Mouse (Mus musculus) forebrain, embryonic 16.5 days (tissue): ENCODE results near the gene Cks1b. TPM values are rescaled to one million over a fixed set of nuclear protein-coding genes. Genes with fewer than 3 reads are reported as not detected.

Source experiments
- ATAC-seq: fragments of 200-750 bp; cut with Nextera tagmentation; 2 replicates; pipeline ENCODE4 v1.8.0; 2017; ENCODE audit warnings: mild to moderate bottlenecking, moderate library complexity
- H3K27ac ChIP-seq: fragments of 300-500 bp; sonication (generic); 2 replicates; pipeline ENCODE4 v1.5.1; 2014; ENCODE audit warnings: low read length, control low read depth
- H3K27me3 ChIP-seq: fragments of 300-500 bp; sonication (generic); replicated peaks from 2 replicates; pipeline ENCODE4 v1.6.1; 2014; ENCODE audit warnings: low read length; ENCODE audit not compliant: control insufficient read depth, insufficient read depth
- H3K36me3 ChIP-seq: fragments of 300-500 bp; sonication (generic); 2 replicates; pipeline ENCODE4 v1.6.1; 2014; ENCODE audit not compliant: control insufficient read depth, insufficient read depth
- H3K4me1 ChIP-seq: fragments of 300-500 bp; sonication (generic); replicated peaks from 2 replicates; pipeline ENCODE4 v1.6.1; 2014; ENCODE audit warnings: low read length; ENCODE audit not compliant: control insufficient read depth, insufficient read depth
- H3K4me2 ChIP-seq: fragments of 300-500 bp; sonication (generic); 2 replicates; pipeline ENCODE4 v1.6.1; 2014; ENCODE audit warnings: mild to moderate bottlenecking, low read length, control low read depth
- H3K4me3 ChIP-seq: fragments of 300-500 bp; sonication (generic); replicated peaks from 2 replicates; pipeline ENCODE4 v1.5.1; 2014; ENCODE audit warnings: mild to moderate bottlenecking, low read length, control low read depth
- H3K9ac ChIP-seq: fragments of 300-500 bp; sonication (generic); replicated peaks from 2 replicates; pipeline ENCODE4 v1.6.1; 2014; ENCODE audit warnings: low read depth, low read length, control low read depth
- H3K9me3 ChIP-seq: fragments of 300-500 bp; sonication (generic); 2 replicates; pipeline ENCODE4 v1.6.1; 2016; ENCODE audit warnings: low read length; ENCODE audit not compliant: control insufficient read depth
- WGBS: fragments of 180-500 bp; shearing (Covaris S2); extraction: QIAGEN DNeasy Blood & Tissue Kit; methylation state at CpG from one replicate; pipeline ENCODE4 v1.1.7; 2014; 5-methylcytosine and 5-hydroxymethylcytosine counted together
- polyA plus RNA-seq: library from polyadenylated mRNA; unstranded; fragments of >200 nt; fragmentation: Nextera tagmentation; extraction: Ambion mirVana; gene quantifications from 2 replicates; pipeline ENCODE4 v1.2.1, GENCODE M21; 2015

Gene Cks1b
- polyA plus RNA-seq, 1 experiment from 2014 or later: 139 TPM

- H3K9ac ChIP-seq: no peak overlapping the region
- peaks cover 18% of the 10 kb centered on the region for H3K4me1 ChIP-seq
Measured at GRCm38 (mm10) chr3:89386438-89387420, 31.5 kb downstream of the Cks1b start.

GRCm38 (mm10) chr3:89385451-89385850 is 32.7 kb downstream of the Cks1b start:
- no peak overlapping the region for H3K9ac ChIP-seq
- WGBS: 41% methylated on average over 8 of the region's 11 CpGs
- H3K9me3 ChIP-seq: no peaks in the 10 kb centered on the region
- H3K4me3 ChIP-seq: no peak overlapping the region
- no peaks in the 10 kb centered on the region for H3K36me3 ChIP-seq
- H3K4me1 ChIP-seq: peaks cover 6% of the 10 kb centered on the region
- H3K27ac ChIP-seq: no peak overlapping the region
- no peaks in the 10 kb centered on the region for H3K27me3 ChIP-seq
- no peak for ATAC-seq
- H3K4me2 ChIP-seq: no peak overlapping the region

More at GRCm38 (mm10) chr3:89386438-89387420, 31.5 kb downstream of the Cks1b start:
- Histone ChIP-seq H3K36me3 (no peaks in the 10 kb centered on the region), H3K4me2 (no peak overlapping the region), H3K27ac (no peak overlapping the region), H3K27me3 (no peaks in the 10 kb centered on the region), H3K9me3 (no peaks in the 10 kb centered on the region), H3K4me3 (no peak overlapping the region)
- ATAC-seq: no peak
- 59% methylated on average over 17 of the region's 17 CpGs for WGBS

GRCm38 (mm10) chr3:89384331-89385076 is 33.7 kb downstream of the Cks1b start:
- Histone ChIP-seq H3K9ac (no peak overlapping the region), H3K9me3 (no peaks in the 10 kb centered on the region), H3K4me1 (peaks cover 6% of the 10 kb centered on the region), H3K4me3 (no peak overlapping the region), H3K27ac (no peak overlapping the region), H3K4me2 (no peak overlapping the region), H3K36me3 (no peaks in the 10 kb centered on the region), H3K27me3 (no peaks in the 10 kb centered on the region)
- 53% methylated on average over 12 of the region's 12 CpGs for WGBS
- no peak for ATAC-seq

GRCm38 (mm10) chr3:89383651-89384255 is 34.4 kb downstream of the Cks1b start:
- WGBS: 90% methylated on average over 5 of the region's 5 CpGs
- Histone ChIP-seq H3K4me3 (no peak overlapping the region), H3K36me3 (no peaks in the 10 kb centered on the region), H3K4me2 (no peak overlapping the region), H3K4me1 (peaks cover 9% of the 10 kb centered on the region), H3K27ac (no peak overlapping the region), H3K27me3 (no peaks in the 10 kb centered on the region), H3K9ac (no peak overlapping the region), H3K9me3 (no peaks in the 10 kb centered on the region)
- no peak for ATAC-seq

GRCm38 (mm10) chr3:89382950-89383349 is 35.2 kb downstream of the Cks1b start:
- WGBS: 83% methylated on average over 5 of the region's 5 CpGs
- no peak for ATAC-seq

GRCm38 (mm10) chr3:89382033-89382882 is 35.9 kb downstream of the Cks1b start:
- H3K4me3 ChIP-seq: no peak overlapping the region
- no peak overlapping the region for H3K9ac ChIP-seq
- no peak for ATAC-seq
- H3K36me3 ChIP-seq: no peaks in the 10 kb centered on the region
- H3K27me3 ChIP-seq: no peaks in the 10 kb centered on the region
- H3K4me2 ChIP-seq: no peak overlapping the region
- WGBS: 87% methylated on average over 9 of the region's 9 CpGs
- peaks cover 12% of the 10 kb centered on the region for H3K4me1 ChIP-seq
- no peaks in the 10 kb centered on the region for H3K9me3 ChIP-seq
- no peak overlapping the region for H3K27ac ChIP-seq

More at GRCm38 (mm10) chr3:89382950-89383349, 35.2 kb downstream of the Cks1b start:
- H3K4me2 ChIP-seq: no peak overlapping the region
- no peak overlapping the region for H3K27ac ChIP-seq
- no peaks in the 10 kb centered on the region for H3K36me3 ChIP-seq
- no peak overlapping the region for H3K9ac ChIP-seq
- no peaks in the 10 kb centered on the region for H3K27me3 ChIP-seq
- no peaks in the 10 kb centered on the region for H3K9me3 ChIP-seq
- H3K4me3 ChIP-seq: no peak overlapping the region
- peaks cover 11% of the 10 kb centered on the region for H3K4me1 ChIP-seq

GRCm38 (mm10) chr3:89381233-89381632 is 37.0 kb downstream of the Cks1b start:
- H3K4me1 ChIP-seq: peaks cover 12% of the 10 kb centered on the region
- WGBS: 91% methylated on average over 11 of the region's 11 CpGs
- no peak overlapping the region for H3K4me2 ChIP-seq
- no peaks in the 10 kb centered on the region for H3K27me3 ChIP-seq
- ATAC-seq: no peak
- no peaks in the 10 kb centered on the region for H3K9me3 ChIP-seq
- H3K27ac ChIP-seq: no peak overlapping the region
- H3K4me3 ChIP-seq: no peak overlapping the region
- H3K36me3 ChIP-seq: no peaks in the 10 kb centered on the region
- H3K9ac ChIP-seq: no peak overlapping the region

- Histone ChIP-seq H3K36me3 (no peaks in the 10 kb centered on the region), H3K4me3 (no peak overlapping the region), H3K4me2 (no peak overlapping the region), H3K27me3 (no peaks in the 10 kb centered on the region), H3K27ac (no peak overlapping the region), H3K9me3 (no peaks in the 10 kb centered on the region), H3K4me1 (peaks cover 12% of the 10 kb centered on the region), H3K9ac (no peak overlapping the region)
- no peak for ATAC-seq
- 95% methylated on average over 18 of the region's 18 CpGs for WGBS
Measured at GRCm38 (mm10) chr3:89380711-89381110, 37.5 kb downstream of the Cks1b start.
